Comparison of ENCODE assay signal across 8 mouse cellular contexts in the genomic region with DNA sequence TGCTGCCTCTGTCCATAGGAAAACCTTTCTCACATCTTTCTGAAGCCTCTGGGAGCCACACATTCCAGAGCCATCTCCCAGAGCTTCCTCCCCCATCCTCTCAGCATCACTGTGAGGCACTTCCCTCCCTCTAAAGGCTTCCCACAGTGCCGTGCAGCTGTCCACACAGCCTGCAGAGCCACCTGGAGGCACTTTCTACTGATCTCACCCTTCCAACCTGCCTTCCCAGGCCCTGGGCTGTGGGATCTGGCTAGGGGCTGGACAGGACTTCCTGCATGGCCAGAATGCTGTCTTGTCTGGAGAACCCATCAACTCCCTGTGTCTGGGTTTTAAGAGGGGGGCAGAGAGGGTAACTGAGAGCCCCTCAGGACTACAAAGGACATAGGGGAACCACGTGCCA. TPM values are rescaled to one million over a fixed set of nuclear protein-coding genes. Genes with fewer than 3 reads are reported as not detected.
DNase-seq lines count a peak whose midpoint lies in the region; ATAC-seq lines count a peak whose summit lies in the region.

No protein-coding gene starts in this region.

- ATAC-seq in midbrain, embryonic 16.5 days, result no peak
- ATAC-seq in heart, embryonic 16.5 days (replicated peaks; ENCODE audit: extremely low read depth, insufficient read depth, low FRiP score), result no peak
- ATAC-seq in neural tube, embryonic 12.5 days (ENCODE audit: low FRiP score, low read depth), result peak; percentile 53
- ATAC-seq in forebrain, embryonic 15.5 days (replicated peaks), result no peak

- no peaks in the 10 kb centered on the region for H3K36me3 ChIP-seq in midbrain, embryonic 10.5 days
- H3K36me3 ChIP-seq in midbrain, embryonic 16.5 days (ENCODE audit: control insufficient read depth, insufficient read depth, low read length), result no peaks in the 10 kb centered on the region
- H3K36me3 ChIP-seq in heart, embryonic 16.5 days (ENCODE audit: control insufficient read depth, insufficient read depth), result no peaks in the 10 kb centered on the region
- no peaks in the 10 kb centered on the region for H3K36me3 ChIP-seq in neural tube, embryonic 12.5 days
- no peaks in the 10 kb centered on the region for H3K36me3 ChIP-seq in forebrain, embryonic 15.5 days

- H3K27ac ChIP-seq in midbrain, embryonic 10.5 days (replicated peaks), result peak overlapping the region; percentile 75
- H3K27ac ChIP-seq in midbrain, embryonic 16.5 days (ENCODE audit: low read length), result no peak overlapping the region
- H3K27ac ChIP-seq in heart, embryonic 16.5 days (ENCODE audit: low read length), result 0 out of 2 replicates have a peak overlapping the region, but pooled peaks have one; percentile 10
- no peak overlapping the region for H3K27ac ChIP-seq in neural tube, embryonic 12.5 days
- no peak overlapping the region for H3K27ac ChIP-seq in forebrain, embryonic 15.5 days (replicated peaks)

- no peak overlapping the region for H3K4me2 ChIP-seq in midbrain, embryonic 16.5 days (ENCODE audit: low read length)
- no peak overlapping the region for H3K4me2 ChIP-seq in heart, embryonic 16.5 days (ENCODE audit: low read depth, low read length)
- no peak overlapping the region for H3K4me2 ChIP-seq in neural tube, embryonic 12.5 days (replicated peaks)
- H3K4me2 ChIP-seq in forebrain, embryonic 15.5 days (replicated peaks), result no peak overlapping the region

- H3K9ac ChIP-seq in midbrain, embryonic 16.5 days (ENCODE audit: low read depth, low read length), result no peak overlapping the region
- H3K9ac ChIP-seq in heart, embryonic 16.5 days (ENCODE audit: low read length), result 0 out of 2 replicates have a peak overlapping the region, but pooled peaks have one; percentile 28
- H3K9ac ChIP-seq in neural tube, embryonic 12.5 days, result no peak overlapping the region
- no peak overlapping the region for H3K9ac ChIP-seq in forebrain, embryonic 15.5 days (replicated peaks)

- peak; percentile 69 for DNase-seq in embryo, embryonic 10 days (ENCODE audit: low spot score)
- no peak for DNase-seq in embryo, embryonic 9.5 days (ENCODE audit: extremely low spot score)
- DNase-seq in midbrain, embryonic 10.5 days (ENCODE audit: low spot score), result no peak
- no peak for DNase-seq in thymus, postnatal 4 days

- WGBS in midbrain, embryonic 10.5 days, result 22% methylated on average over 2 of the region's 2 CpGs
- WGBS in midbrain, embryonic 16.5 days, result 20% methylated on average over 2 of the region's 2 CpGs
- WGBS in heart, embryonic 16.5 days, result 36% methylated on average over 2 of the region's 2 CpGs
- WGBS in neural tube, embryonic 12.5 days, result 35% methylated on average over 2 of the region's 2 CpGs
- WGBS in forebrain, embryonic 15.5 days, result 32% methylated on average over 2 of the region's 2 CpGs

- no peaks in the 10 kb centered on the region for H3K9me3 ChIP-seq in midbrain, embryonic 10.5 days (replicated peaks)
- no peaks in the 10 kb centered on the region for H3K9me3 ChIP-seq in midbrain, embryonic 16.5 days (replicated peaks; ENCODE audit: control insufficient read depth, low read length, poor library complexity, severe bottlenecking)
- no peaks in the 10 kb centered on the region for H3K9me3 ChIP-seq in heart, embryonic 16.5 days (replicated peaks; ENCODE audit: control insufficient read depth, low read length)
- H3K9me3 ChIP-seq in neural tube, embryonic 12.5 days, result no peaks in the 10 kb centered on the region
- H3K9me3 ChIP-seq in forebrain, embryonic 15.5 days, result no peaks in the 10 kb centered on the region

- peaks cover 28% of the 10 kb centered on the region for H3K4me1 ChIP-seq in midbrain, embryonic 10.5 days
- H3K4me1 ChIP-seq in midbrain, embryonic 16.5 days (ENCODE audit: control insufficient read depth, insufficient read depth, low read length), result no peaks in the 10 kb centered on the region
- peaks cover 55% of the 10 kb centered on the region for H3K4me1 ChIP-seq in heart, embryonic 16.5 days (ENCODE audit: control insufficient read depth, insufficient read depth, low read length)
- peaks cover 15% of the 10 kb centered on the region for H3K4me1 ChIP-seq in neural tube, embryonic 12.5 days
- peaks cover 9% of the 10 kb centered on the region; the same call in 1 of the 2 replicates for H3K4me1 ChIP-seq in forebrain, embryonic 15.5 days

- no peak overlapping the region for H3K4me3 ChIP-seq in midbrain, embryonic 10.5 days
- H3K4me3 ChIP-seq in midbrain, embryonic 16.5 days (ENCODE audit: low read depth, low read length), result no peak overlapping the region
- no peak overlapping the region for H3K4me3 ChIP-seq in heart, embryonic 16.5 days (ENCODE audit: low read length)
- no peak overlapping the region for H3K4me3 ChIP-seq in neural tube, embryonic 12.5 days
- H3K4me3 ChIP-seq in forebrain, embryonic 15.5 days, result no peak overlapping the region

- no peaks in the 10 kb centered on the region; the same call in 1 of the 2 replicates for H3K27me3 ChIP-seq in midbrain, embryonic 10.5 days (ENCODE audit: low read depth, poor library complexity, severe bottlenecking)
- no peaks in the 10 kb centered on the region for H3K27me3 ChIP-seq in midbrain, embryonic 16.5 days (ENCODE audit: control insufficient read depth, insufficient read depth, low read depth, low read length)
- no peaks in the 10 kb centered on the region for H3K27me3 ChIP-seq in heart, embryonic 16.5 days (ENCODE audit: control insufficient read depth, insufficient read depth, low read length)
- no peaks in the 10 kb centered on the region for H3K27me3 ChIP-seq in neural tube, embryonic 12.5 days (replicated peaks)
- H3K27me3 ChIP-seq in forebrain, embryonic 15.5 days, result no peaks in the 10 kb centered on the region

RNA-seq across cellular contexts. Expression of a gene that starts 31.0 kb away (rescaled TPM):
- polyA plus RNA-seq in midbrain, embryonic 10.5 days (2016; fragmentation: Nextera tagmentation; extraction: Ambion mirVana), result 30.1 and 38.3 TPM in 2 replicates
- 10.7 and 11.4 TPM in 2 replicates for polyA plus RNA-seq in midbrain, embryonic 16.5 days (2015; fragmentation: Nextera tagmentation; extraction: Ambion mirVana)
- 17.9 and 21.8 TPM in 2 replicates for polyA plus RNA-seq in heart, embryonic 16.5 days (2015; fragmentation: Nextera tagmentation; extraction: Ambion mirVana)
- 44.7 and 48.2 TPM in 2 replicates for polyA plus RNA-seq in neural tube, embryonic 12.5 days (2016; fragmentation: Nextera tagmentation; extraction: Ambion mirVana)
- polyA plus RNA-seq in forebrain, embryonic 15.5 days (2015; fragmentation: Nextera tagmentation; extraction: Ambion mirVana), result 22.6 and 26.1 TPM in 2 replicates

RNA-seq across cellular contexts. Expression of a gene that starts 32.3 kb away (rescaled TPM):
- polyA plus RNA-seq in midbrain, embryonic 10.5 days (2016; fragmentation: Nextera tagmentation; extraction: Ambion mirVana), result 68.5 and 85.7 TPM in 2 replicates
- polyA plus RNA-seq in midbrain, embryonic 16.5 days (2015; fragmentation: Nextera tagmentation; extraction: Ambion mirVana), result 62.0 and 64.4 TPM in 2 replicates
- polyA plus RNA-seq in heart, embryonic 16.5 days (2015; fragmentation: Nextera tagmentation; extraction: Ambion mirVana), result 188 and 216 TPM in 2 replicates
- 74.8 and 76.1 TPM in 2 replicates for polyA plus RNA-seq in neural tube, embryonic 12.5 days (2016; fragmentation: Nextera tagmentation; extraction: Ambion mirVana)
- 46.4 and 56.9 TPM in 2 replicates for polyA plus RNA-seq in forebrain, embryonic 15.5 days (2015; fragmentation: Nextera tagmentation; extraction: Ambion mirVana)

RNA-seq across cellular contexts. Expression of a gene that starts 39.0 kb away (rescaled TPM):
- not detected in 2 replicates for polyA plus RNA-seq in midbrain, embryonic 10.5 days (2016; fragmentation: Nextera tagmentation; extraction: Ambion mirVana)
- polyA plus RNA-seq in midbrain, embryonic 16.5 days (2015; fragmentation: Nextera tagmentation; extraction: Ambion mirVana), result 0.30 TPM in 1 of 2 replicates, not detected in the other
- polyA plus RNA-seq in heart, embryonic 16.5 days (2015; fragmentation: Nextera tagmentation; extraction: Ambion mirVana), result not detected in 2 replicates
- polyA plus RNA-seq in neural tube, embryonic 12.5 days (2016; fragmentation: Nextera tagmentation; extraction: Ambion mirVana), result not detected in 2 replicates
- polyA plus RNA-seq in forebrain, embryonic 15.5 days (2015; fragmentation: Nextera tagmentation; extraction: Ambion mirVana), result not detected in 2 replicates

RNA-seq across cellular contexts. Expression of a gene that starts 56.7 kb away (rescaled TPM):
- 9.0 and 10.6 TPM in 2 replicates for polyA plus RNA-seq in midbrain, embryonic 10.5 days (2016; fragmentation: Nextera tagmentation; extraction: Ambion mirVana)
- polyA plus RNA-seq in midbrain, embryonic 16.5 days (2015; fragmentation: Nextera tagmentation; extraction: Ambion mirVana), result 4.0 and 4.1 TPM in 2 replicates
- polyA plus RNA-seq in heart, embryonic 16.5 days (2015; fragmentation: Nextera tagmentation; extraction: Ambion mirVana), result 25.9 and 28.5 TPM in 2 replicates
- polyA plus RNA-seq in neural tube, embryonic 12.5 days (2016; fragmentation: Nextera tagmentation; extraction: Ambion mirVana), result 7.1 TPM in 2 replicates
- polyA plus RNA-seq in forebrain, embryonic 15.5 days (2015; fragmentation: Nextera tagmentation; extraction: Ambion mirVana), result 3.4 and 3.9 TPM in 2 replicates

Comparison
In these comparisons a context has a peak if more than half of its experiments do, and no peak if none do; other contexts are left out.
1. H3K27ac ChIP-seq: peak in midbrain, embryonic 10.5 days (single experiment) and heart, embryonic 16.5 days (single experiment); none in midbrain, embryonic 16.5 days (single experiment), neural tube, embryonic 12.5 days (single experiment) and forebrain, embryonic 15.5 days (single experiment).